Mouse (Mus musculus) CH12.LX (cell line): Measurements from ENCODE around the gene Supt3. TPM values are rescaled to one million over a fixed set of nuclear protein-coding genes. Genes with fewer than 3 reads are reported as not detected.

Experiments used
- DNase-seq: peaks from one replicate; pipeline ENCODE4 v3.0.0-alpha.2; 2013; ENCODE audit errors: extremely low read depth
- H3K27ac ChIP-seq: 2 replicates; pipeline ENCODE4 v1.5.1; 2012; ENCODE audit warnings: low read depth, mild to moderate bottlenecking, control low read depth, moderate library complexity; ENCODE audit not compliant: insufficient read depth
- H3K27me3 ChIP-seq: replicated peaks from 2 replicates; pipeline ENCODE3; 2012; ENCODE audit warnings: inconsistent platforms
- H3K36me3 ChIP-seq, 2 experiments: replicated peaks in 1 of 2; 2 replicates each; pipeline versions ENCODE3 to v1.6.1; 2012; ENCODE audit warnings: inconsistent platforms in 1 of 2, low read length in 1 of 2, mild to moderate bottlenecking in 1 of 2, mixed read lengths in 1 of 2, moderate library complexity in 1 of 2; ENCODE audit not compliant: control insufficient read depth in 1 of 2, insufficient read depth in 1 of 2
- H3K4me1 ChIP-seq, 2 experiments: 2 replicates each; pipeline ENCODE4 v1.6.1; 2012; ENCODE audit warnings: inconsistent platforms in 1 of 2, moderate library complexity in 1 of 2; ENCODE audit not compliant: insufficient read depth in 2 of 2, control insufficient read depth in 1 of 2
- H3K4me2 ChIP-seq: 2 replicates; pipeline ENCODE4 v1.6.1; 2012; ENCODE audit warnings: low read depth, mild to moderate bottlenecking, control low read depth; ENCODE audit not compliant: poor library complexity, insufficient read depth, severe bottlenecking
- H3K4me3 ChIP-seq, 3 experiments: fragments of 150-350 bp in 1 of 3; sonication (generic) in 1 of 3; replicated peaks in 1 of 3; 2 replicates each; pipeline versions ENCODE3 to v1.5.1; 2011 to 2012; ENCODE audit warnings: low read depth in 2 of 3, low read length in 2 of 3, mild to moderate bottlenecking in 2 of 3, moderate library complexity in 2 of 3, control low read depth in 1 of 3, improper control_type of control experiment in 1 of 3, inconsistent platforms in 1 of 3, mixed read lengths in 1 of 3; ENCODE audit not compliant: poor library complexity in 1 of 3
- H3K79me2 ChIP-seq: replicated peaks from 2 replicates; pipeline ENCODE4 v1.6.1; 2012; ENCODE audit warnings: mild to moderate bottlenecking, moderate library complexity; ENCODE audit not compliant: control insufficient read depth, poor library complexity, insufficient read depth, severe bottlenecking; ENCODE audit errors: extremely low read depth
- H3K9ac ChIP-seq: 2 replicates; pipeline ENCODE4 v1.6.1; 2012; ENCODE audit warnings: low read depth, mild to moderate bottlenecking, control low read depth, moderate library complexity; ENCODE audit not compliant: insufficient read depth
- H3K9me3 ChIP-seq: replicated peaks from 2 replicates; pipeline ENCODE3; 2012; ENCODE audit warnings: low read length, inconsistent platforms, mixed read lengths
- BHLHE40 ChIP-seq: IDR thresholded peaks from 2 replicates; pipeline ENCODE4 v1.6.1; 2011; ENCODE audit warnings: mild to moderate bottlenecking, low read depth, low read length, improper control_type of control experiment
- ELF1 ChIP-seq: IDR thresholded peaks from 2 replicates; pipeline ENCODE4 v1.6.1; 2014; ENCODE audit warnings: low read depth, mild to moderate bottlenecking, inconsistent platforms, low read length, improper control_type of control experiment
- EP300 ChIP-seq: IDR thresholded peaks from 2 replicates; pipeline ENCODE4 v1.6.1; 2011; ENCODE audit warnings: low read length, improper control_type of control experiment
- GABPA ChIP-seq: IDR thresholded peaks from 2 replicates; pipeline ENCODE4 v1.6.1; 2012; ENCODE audit warnings: low read depth, low read length, improper control_type of control experiment, inconsistent platforms; ENCODE audit not compliant: insufficient replicate concordance
- HCFC1 ChIP-seq: IDR thresholded peaks from 2 replicates; pipeline ENCODE4 v1.6.1; 2012; ENCODE audit warnings: low read depth, mild to moderate bottlenecking, inconsistent platforms, low read length, improper control_type of control experiment
- IRF4 ChIP-seq: IDR thresholded peaks from 2 replicates; pipeline ENCODE4 v1.6.1; 2014; ENCODE audit warnings: low read depth, mild to moderate bottlenecking, inconsistent platforms, low read length, improper control_type of control experiment
- JUN ChIP-seq: IDR thresholded peaks from 2 replicates; pipeline ENCODE4 v1.6.1; 2011; ENCODE audit warnings: low read depth, mild to moderate bottlenecking, low read length, improper control_type of control experiment, moderate library complexity; ENCODE audit not compliant: insufficient read depth
- MXI1 ChIP-seq: IDR thresholded peaks from 2 replicates; pipeline ENCODE4 v1.6.1; 2011; ENCODE audit warnings: mild to moderate bottlenecking, low read depth, low read length, improper control_type of control experiment
- NELFE ChIP-seq: IDR thresholded peaks from 2 replicates; pipeline ENCODE4 v1.6.1; 2011; ENCODE audit warnings: low read depth, low read length, improper control_type of control experiment
- NRF1 ChIP-seq: IDR thresholded peaks from 2 replicates; pipeline ENCODE4 v1.6.1; 2014; ENCODE audit warnings: low read depth, mild to moderate bottlenecking, inconsistent platforms, low read length, improper control_type of control experiment, moderate library complexity
- PAX5 ChIP-seq: IDR thresholded peaks from 2 replicates; pipeline ENCODE4 v1.6.1; 2012; ENCODE audit warnings: low read length, inconsistent platforms, mixed read lengths
- POLR2AphosphoS2 ChIP-seq: IDR thresholded peaks from 2 replicates; pipeline ENCODE4 v1.6.1; 2011; ENCODE audit warnings: low read depth, low read length, improper control_type of control experiment
- RAD21 ChIP-seq: IDR thresholded peaks from 2 replicates; pipeline ENCODE4 v1.6.1; 2011; ENCODE audit warnings: low read depth, mild to moderate bottlenecking, low read length, improper control_type of control experiment, moderate library complexity
- TBP ChIP-seq: conservative IDR thresholded peaks from 2 replicates; pipeline ENCODE4 v1.6.1; 2011; ENCODE audit warnings: low read depth, low read length, improper control_type of control experiment
- TCF12 ChIP-seq: IDR thresholded peaks from 2 replicates; pipeline ENCODE4 v1.6.1; 2014; ENCODE audit warnings: low read depth, mild to moderate bottlenecking, inconsistent platforms, low read length, improper control_type of control experiment
- UBTF ChIP-seq: IDR thresholded peaks from 2 replicates; pipeline ENCODE4 v1.6.1; 2012; ENCODE audit warnings: low read depth, mild to moderate bottlenecking, inconsistent platforms, low read length, improper control_type of control experiment, moderate library complexity
- USF1 ChIP-seq: IDR thresholded peaks from 2 replicates; pipeline ENCODE4 v1.6.1; 2014; ENCODE audit warnings: low read depth, mild to moderate bottlenecking, inconsistent platforms, low read length, improper control_type of control experiment
- ZC3H11A ChIP-seq: IDR thresholded peaks from 2 replicates; pipeline ENCODE4 v1.6.1; 2012; ENCODE audit warnings: low read depth, mild to moderate bottlenecking, inconsistent platforms, low read length, improper control_type of control experiment
- ZKSCAN1 ChIP-seq: IDR thresholded peaks from 2 replicates; pipeline ENCODE4 v1.6.1; 2012; ENCODE audit warnings: low read depth, inconsistent platforms, low read length, improper control_type of control experiment, borderline replicate concordance
- ZMIZ1 ChIP-seq: IDR thresholded peaks from 2 replicates; pipeline ENCODE4 v1.6.1; 2012; ENCODE audit warnings: low read depth, mild to moderate bottlenecking, inconsistent platforms, low read length, improper control_type of control experiment
- dilution Hi-C: fragments of 300-500 bp; cut with MboI; formaldehyde crosslinking; loops from 2 replicates; pipeline ENCODE4 v1.14.3; 2020; ENCODE audit warnings: low sequenced_read_pairs; ENCODE audit not compliant: extremely low pct_unique_long_range_greater_than_20kb, extremely low pct_ligation_motif_present
- in situ Hi-C: fragments of 300-500 bp; cut with MboI; formaldehyde crosslinking; loops from 3 replicates; pipeline ENCODE4 v1.14.3; 2019; ENCODE audit warnings: low sequenced_read_pairs, low pct_ligation_motif_present, low pct_unique_long_range_greater_than_20kb, mixed read lengths
- polyA plus RNA-seq: library from polyadenylated mRNA; unstranded; fragments of >175 nt; gene quantifications from 2 replicates; pipeline ENCODE4 v1.2.1, GENCODE M21; 2012; ENCODE audit warnings: low read depth; ENCODE audit not compliant: insufficient read length
- total RNA-seq, 2 experiments: library from RNA; depleted of rRNA; stranded (reverse); fragments of 300-350 nt in 1 of 2; fragments of >200 nt in 1 of 2; gene quantifications; 2 replicates each; pipeline ENCODE4 v1.2.3; 2012 to 2014

The Supt3 gene
- total and polyA plus RNA-seq, 3 experiments = 8.3 to 22.7 (median 13.1) TPM

DNA sequence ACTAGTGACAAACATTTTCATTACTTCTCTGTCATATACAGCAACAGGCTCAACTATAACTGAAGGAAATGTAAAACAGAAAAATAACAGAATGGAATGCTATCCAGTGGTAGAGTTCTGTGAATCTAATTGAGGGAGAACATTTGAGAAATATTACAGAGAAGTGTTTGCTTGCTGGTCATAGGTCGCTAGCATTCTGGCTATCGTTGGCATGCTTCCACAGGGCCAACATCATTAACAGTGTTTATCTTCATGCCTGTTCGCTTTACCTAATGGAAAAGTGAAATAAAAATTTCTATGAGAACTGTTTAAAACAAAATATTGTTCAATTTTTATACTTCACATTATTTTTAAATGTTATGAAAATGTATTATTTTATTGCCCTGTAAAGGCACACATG is 290.5 kb downstream of the Supt3 start:
- dilution Hi-C loops = no loop called here
- peaks cover 0 to 1% of the 10 kb centered on the region in 2 experiments; a peak in 2 of 4 replicates for H3K4me1 ChIP-seq
- in situ Hi-C loops = no loop called here
- H3K79me2 ChIP-seq = no peaks in the 10 kb centered on the region
- no peak overlapping the region for H3K4me2 ChIP-seq
- peaks cover 0 to 2% of the 10 kb centered on the region in 2 experiments for H3K36me3 ChIP-seq
- H3K27ac ChIP-seq = no peak overlapping the region
- H3K4me3 ChIP-seq = no peak overlapping the region
- TF ChIP-seq ZC3H11A (no peak), POLR2AphosphoS2 (no peak), RAD21 (no peak), UBTF (no peak), GABPA (no peak), MXI1 (no peak), NRF1 (no peak), NELFE (no peak), USF1 (no peak), PAX5 (no peak), ELF1 (no peak), EP300 (no peak), HCFC1 (no peak), TCF12 (no peak), ZMIZ1 (no peak), ZKSCAN1 (no peak), TBP (no peak)
- H3K9me3 ChIP-seq = no peaks in the 10 kb centered on the region
- DNase-seq = no peak
- H3K9ac ChIP-seq = no peak overlapping the region
- H3K27me3 ChIP-seq = no peaks in the 10 kb centered on the region

DNA sequence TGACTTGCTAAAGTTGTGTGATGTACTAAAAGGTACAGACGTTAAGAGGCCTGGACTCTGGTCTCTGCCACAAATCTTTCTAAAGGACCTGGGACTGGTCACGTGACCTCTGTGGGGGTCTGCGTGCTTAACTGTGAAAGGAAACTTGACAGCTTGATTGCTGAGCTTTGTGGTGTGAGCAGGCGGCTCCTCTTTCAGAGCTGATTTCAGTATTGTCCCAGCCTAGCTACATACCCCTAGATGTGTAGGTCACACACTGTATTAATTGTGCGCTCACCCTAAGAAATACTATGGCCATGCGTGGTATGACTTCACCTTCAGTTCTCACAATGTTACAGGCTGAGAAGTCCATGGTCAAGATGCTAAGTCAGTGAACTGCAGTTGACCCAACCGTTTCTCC is 291.4 kb downstream of the Supt3 start:
- Histone ChIP-seq H3K27me3 (no peaks in the 10 kb centered on the region), H3K4me3 (no peak overlapping the region), H3K9ac (no peak overlapping the region), H3K79me2 (no peaks in the 10 kb centered on the region), H3K36me3 (peaks cover 0 to 3% of the 10 kb centered on the region in 2 experiments), H3K4me2 (no peak overlapping the region), H3K9me3 (no peaks in the 10 kb centered on the region)
- no peak for DNase-seq
- dilution Hi-C loops (no loop called here), in situ Hi-C loops (no loop called here)
- TF ChIP-seq TCF12 = no peak
- TF ChIP-seq ZMIZ1 = no peak
- TF ChIP-seq IRF4 = no peak
- no peak for TF ChIP-seq UBTF
- no peak for TF ChIP-seq JUN
- no peak for TF ChIP-seq BHLHE40
- TF ChIP-seq, all 38 proteins: peak for 0
- Histone ChIP-seq H3K4me1 (peaks cover 3 to 6% of the 10 kb centered on the region in 2 experiments; a peak in 3 of 4 replicates), H3K27ac (no peak overlapping the region)
